Mouse (Mus musculus): ENCODE results near the gene Aldh5a1. TPM values are rescaled to one million over a fixed set of nuclear protein-coding genes. Genes with fewer than 3 reads are reported as not detected.

Aldh5a1 gene
- polyA plus RNA-seq, 1 experiment from 2014 or later: 5.3 TPM

DNA sequence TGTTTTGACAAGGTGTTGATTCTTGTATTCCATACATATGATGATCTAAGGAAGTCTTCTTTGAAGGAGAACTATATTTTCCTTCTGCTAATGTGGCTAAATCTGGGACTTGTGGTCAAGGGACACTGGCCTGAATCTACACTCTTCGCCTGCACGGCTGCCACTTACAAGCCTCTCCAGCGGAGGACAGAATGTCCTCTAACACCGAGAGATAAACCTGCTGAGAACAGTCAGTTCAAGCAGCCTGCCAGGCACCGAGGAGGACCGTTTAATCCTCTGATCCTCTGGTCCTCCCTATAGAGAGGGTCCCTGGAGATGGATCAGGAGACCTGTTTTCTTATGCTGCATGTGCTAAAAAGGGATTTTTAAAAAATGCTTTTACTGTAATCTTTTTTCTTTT, 34.0 kb downstream of the Aldh5a1 start:
- Histone ChIP-seq H3K4me3 (ENCODE audit: low read depth, low read length) (no peak overlapping the region), H3K9me3 (ENCODE audit: control insufficient read depth, low read length) (no peaks in the 10 kb centered on the region), H3K27me3 (ENCODE audit: control insufficient read depth, insufficient read depth, low read length) (no peaks in the 10 kb centered on the region), H3K36me3 (ENCODE audit: control insufficient read depth, insufficient read depth, low read length) (no peaks in the 10 kb centered on the region), H3K9ac (ENCODE audit: low read length) (no peak overlapping the region), H3K4me2 (ENCODE audit: low read depth, severe bottlenecking) (no peak overlapping the region), H3K4me1 (ENCODE audit: control insufficient read depth, insufficient read depth, low read length) (no peaks in the 10 kb centered on the region), H3K27ac (replicated peaks; ENCODE audit: low read depth, low read length) (no peak overlapping the region)
- no peak for ATAC-seq (ENCODE audit: insufficient number of reproducible peaks, low FRiP score, low TSS enrichment, low read depth)
- WGBS: 85% methylated on average over 6 of the region's 6 CpGs
- DNase-seq (ENCODE audit: low spot score): no peak

- Histone ChIP-seq H3K4me2 (ENCODE audit: low read depth, severe bottlenecking) (no peak overlapping the region), H3K9me3 (ENCODE audit: control insufficient read depth, low read length) (no peaks in the 10 kb centered on the region), H3K27ac (replicated peaks; ENCODE audit: low read depth, low read length) (no peak overlapping the region), H3K4me1 (ENCODE audit: control insufficient read depth, insufficient read depth, low read length) (no peaks in the 10 kb centered on the region), H3K9ac (ENCODE audit: low read length) (no peak overlapping the region), H3K4me3 (ENCODE audit: low read depth, low read length) (no peak overlapping the region), H3K36me3 (ENCODE audit: control insufficient read depth, insufficient read depth, low read length) (no peaks in the 10 kb centered on the region), H3K27me3 (ENCODE audit: control insufficient read depth, insufficient read depth, low read length) (no peaks in the 10 kb centered on the region)
- WGBS: 85% methylated on average over 2 of the region's 2 CpGs
- no peak for ATAC-seq (ENCODE audit: insufficient number of reproducible peaks, low FRiP score, low TSS enrichment, low read depth)
- DNase-seq (ENCODE audit: low spot score): no peak
Observed at GRCm38 (mm10) chr13:24901916-24902315, 35.5 kb downstream of the Aldh5a1 start.

GRCm38 (mm10) chr13:24893880-24894279, 43.6 kb downstream of the Aldh5a1 start:
- no peaks in the 10 kb centered on the region for H3K27me3 ChIP-seq (ENCODE audit: control insufficient read depth, insufficient read depth, low read length)
- no peaks in the 10 kb centered on the region for H3K9me3 ChIP-seq (ENCODE audit: control insufficient read depth, low read length)
- no peak overlapping the region for H3K4me2 ChIP-seq (ENCODE audit: low read depth, severe bottlenecking)
- no peak overlapping the region for H3K27ac ChIP-seq (replicated peaks; ENCODE audit: low read depth, low read length)
- no peak for DNase-seq (ENCODE audit: low spot score)
- H3K4me1 ChIP-seq (ENCODE audit: control insufficient read depth, insufficient read depth, low read length): no peaks in the 10 kb centered on the region
- no peak overlapping the region for H3K9ac ChIP-seq (ENCODE audit: low read length)
- no peak overlapping the region for H3K4me3 ChIP-seq (ENCODE audit: low read depth, low read length)
- 85% methylated on average over 2 of the region's 2 CpGs for WGBS
- no peak for ATAC-seq (ENCODE audit: insufficient number of reproducible peaks, low FRiP score, low TSS enrichment, low read depth)
- no peaks in the 10 kb centered on the region for H3K36me3 ChIP-seq (ENCODE audit: control insufficient read depth, insufficient read depth, low read length)

DNA sequence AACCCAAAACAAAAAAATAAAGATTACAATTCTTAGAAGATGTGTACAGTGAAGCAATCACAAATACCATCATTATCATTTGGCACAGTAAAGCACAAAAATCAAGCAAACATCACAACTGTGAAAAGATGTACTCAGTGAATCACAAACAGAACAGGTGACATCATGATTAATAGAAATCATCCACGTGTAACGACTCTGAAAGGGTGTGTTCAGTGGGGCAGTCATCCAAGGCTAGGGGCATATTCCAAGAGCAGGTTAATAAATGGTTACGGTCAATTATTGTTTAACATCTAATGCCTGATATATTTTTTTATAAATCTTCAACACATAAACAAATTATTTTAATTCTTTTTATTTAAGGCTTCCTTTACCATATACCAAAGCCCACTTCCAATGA, 44.9 kb downstream of the Aldh5a1 start:
- no peak overlapping the region for H3K4me3 ChIP-seq (ENCODE audit: low read depth, low read length)
- no peak overlapping the region for H3K4me2 ChIP-seq (ENCODE audit: low read depth, severe bottlenecking)
- no peak for DNase-seq (ENCODE audit: low spot score)
- no peaks in the 10 kb centered on the region for H3K36me3 ChIP-seq (ENCODE audit: control insufficient read depth, insufficient read depth, low read length)
- no peaks in the 10 kb centered on the region for H3K27me3 ChIP-seq (ENCODE audit: control insufficient read depth, insufficient read depth, low read length)
- H3K27ac ChIP-seq (replicated peaks; ENCODE audit: low read depth, low read length): no peak overlapping the region
- H3K9me3 ChIP-seq (ENCODE audit: control insufficient read depth, low read length): no peaks in the 10 kb centered on the region
- 94% methylated on average over 3 of the region's 3 CpGs for WGBS
- no peak for ATAC-seq (ENCODE audit: insufficient number of reproducible peaks, low FRiP score, low TSS enrichment, low read depth)
- H3K4me1 ChIP-seq (ENCODE audit: control insufficient read depth, insufficient read depth, low read length): no peaks in the 10 kb centered on the region
- H3K9ac ChIP-seq (ENCODE audit: low read length): no peak overlapping the region

GRCm38 (mm10) chr13:24889554-24889953, 47.9 kb downstream of the Aldh5a1 start:
- ATAC-seq (ENCODE audit: insufficient number of reproducible peaks, low FRiP score, low TSS enrichment, low read depth) (no peak), DNase-seq (ENCODE audit: low spot score) (no peak)
- H3K9me3 ChIP-seq (ENCODE audit: control insufficient read depth, low read length): no peaks in the 10 kb centered on the region
- H3K9ac ChIP-seq (ENCODE audit: low read length): no peak overlapping the region
- H3K4me2 ChIP-seq (ENCODE audit: low read depth, severe bottlenecking): no peak overlapping the region
- no peaks in the 10 kb centered on the region for H3K27me3 ChIP-seq (ENCODE audit: control insufficient read depth, insufficient read depth, low read length)
- 84% methylated on average over 1 of the region's 1 CpGs for WGBS
- no peak overlapping the region for H3K27ac ChIP-seq (replicated peaks; ENCODE audit: low read depth, low read length)
- H3K4me3 ChIP-seq (ENCODE audit: low read depth, low read length): no peak overlapping the region
- H3K4me1 ChIP-seq (ENCODE audit: control insufficient read depth, insufficient read depth, low read length): no peaks in the 10 kb centered on the region
- H3K36me3 ChIP-seq (ENCODE audit: control insufficient read depth, insufficient read depth, low read length): no peaks in the 10 kb centered on the region

- Histone ChIP-seq H3K4me3 (ENCODE audit: low read depth, low read length) (no peak overlapping the region), H3K36me3 (ENCODE audit: control insufficient read depth, insufficient read depth, low read length) (no peaks in the 10 kb centered on the region), H3K9ac (ENCODE audit: low read length) (no peak overlapping the region), H3K27me3 (ENCODE audit: control insufficient read depth, insufficient read depth, low read length) (no peaks in the 10 kb centered on the region), H3K27ac (replicated peaks; ENCODE audit: low read depth, low read length) (no peak overlapping the region), H3K4me1 (ENCODE audit: control insufficient read depth, insufficient read depth, low read length) (no peaks in the 10 kb centered on the region), H3K9me3 (ENCODE audit: control insufficient read depth, low read length) (no peaks in the 10 kb centered on the region), H3K4me2 (ENCODE audit: low read depth, severe bottlenecking) (no peak overlapping the region)
- DNase-seq (ENCODE audit: low spot score) (no peak), ATAC-seq (ENCODE audit: insufficient number of reproducible peaks, low FRiP score, low TSS enrichment, low read depth) (no peak)
- 93% methylated on average over 6 of the region's 6 CpGs for WGBS
Observed at GRCm38 (mm10) chr13:24882411-24882810, 55.0 kb downstream of the Aldh5a1 start.

DNA sequence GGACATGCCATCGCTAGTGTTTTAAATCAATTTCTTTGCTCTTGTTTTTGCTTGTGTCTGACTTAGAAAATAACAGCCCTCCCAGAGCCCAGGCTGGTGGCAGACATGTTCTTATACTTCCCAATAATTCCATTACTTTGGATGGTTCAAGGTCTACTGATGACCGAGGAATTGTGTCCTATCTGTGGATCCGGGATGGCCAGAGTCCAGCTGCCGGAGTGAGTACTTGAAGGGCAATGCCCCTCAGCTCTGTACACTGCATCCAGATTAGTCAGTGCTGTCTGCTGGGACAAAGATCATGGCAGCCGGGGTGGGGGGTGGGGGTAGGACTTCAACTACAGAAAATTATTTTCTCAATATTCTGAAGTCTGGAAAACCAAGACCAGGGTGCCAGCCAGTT, 56.8 kb downstream of the Aldh5a1 start:
- no peak for ATAC-seq (ENCODE audit: insufficient number of reproducible peaks, low FRiP score, low TSS enrichment, low read depth)
- DNase-seq (ENCODE audit: low spot score): no peak

DNA sequence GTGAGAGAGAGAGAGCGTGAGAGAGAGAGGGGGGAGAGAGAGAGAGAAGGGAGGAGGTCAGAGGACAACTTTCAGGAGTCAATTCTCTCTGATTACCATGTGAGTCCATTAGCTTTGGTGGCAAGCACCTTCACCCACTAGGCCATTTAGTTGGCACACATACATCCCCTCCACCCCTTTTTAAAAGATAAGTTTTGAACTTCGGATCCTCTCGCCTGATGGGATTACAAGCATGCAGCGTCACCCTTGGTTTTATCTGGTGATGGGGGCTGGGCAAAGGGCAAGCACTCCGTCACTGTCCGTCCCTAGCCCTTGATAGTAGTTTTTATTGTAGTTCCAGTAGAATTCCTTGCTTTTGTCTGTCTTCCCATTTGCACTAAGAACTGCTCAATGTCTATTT, 57.3 kb downstream of the Aldh5a1 start:
- H3K36me3 ChIP-seq (ENCODE audit: control insufficient read depth, insufficient read depth, low read length): no peaks in the 10 kb centered on the region
- no peak overlapping the region for H3K27ac ChIP-seq (replicated peaks; ENCODE audit: low read depth, low read length)
- no peaks in the 10 kb centered on the region for H3K27me3 ChIP-seq (ENCODE audit: control insufficient read depth, insufficient read depth, low read length)
- H3K9me3 ChIP-seq (ENCODE audit: control insufficient read depth, low read length): no peaks in the 10 kb centered on the region
- no peaks in the 10 kb centered on the region for H3K4me1 ChIP-seq (ENCODE audit: control insufficient read depth, insufficient read depth, low read length)
- WGBS: 86% methylated on average over 6 of the region's 6 CpGs
- H3K4me2 ChIP-seq (ENCODE audit: low read depth, severe bottlenecking): no peak overlapping the region
- ATAC-seq (ENCODE audit: insufficient number of reproducible peaks, low FRiP score, low TSS enrichment, low read depth) (no peak), DNase-seq (ENCODE audit: low spot score) (no peak)
- H3K9ac ChIP-seq (ENCODE audit: low read length): no peak overlapping the region
- H3K4me3 ChIP-seq (ENCODE audit: low read depth, low read length): no peak overlapping the region

More for the DNA sequence above, 56.8 kb downstream of the Aldh5a1 start:
- Histone ChIP-seq H3K4me2 (ENCODE audit: low read depth, severe bottlenecking) (no peak overlapping the region), H3K4me1 (ENCODE audit: control insufficient read depth, insufficient read depth, low read length) (no peaks in the 10 kb centered on the region), H3K27me3 (ENCODE audit: control insufficient read depth, insufficient read depth, low read length) (no peaks in the 10 kb centered on the region), H3K36me3 (ENCODE audit: control insufficient read depth, insufficient read depth, low read length) (no peaks in the 10 kb centered on the region), H3K9ac (ENCODE audit: low read length) (no peak overlapping the region), H3K9me3 (ENCODE audit: control insufficient read depth, low read length) (no peaks in the 10 kb centered on the region), H3K27ac (replicated peaks; ENCODE audit: low read depth, low read length) (no peak overlapping the region), H3K4me3 (ENCODE audit: low read depth, low read length) (no peak overlapping the region)
- WGBS: 92% methylated on average over 5 of the region's 5 CpGs

DNA sequence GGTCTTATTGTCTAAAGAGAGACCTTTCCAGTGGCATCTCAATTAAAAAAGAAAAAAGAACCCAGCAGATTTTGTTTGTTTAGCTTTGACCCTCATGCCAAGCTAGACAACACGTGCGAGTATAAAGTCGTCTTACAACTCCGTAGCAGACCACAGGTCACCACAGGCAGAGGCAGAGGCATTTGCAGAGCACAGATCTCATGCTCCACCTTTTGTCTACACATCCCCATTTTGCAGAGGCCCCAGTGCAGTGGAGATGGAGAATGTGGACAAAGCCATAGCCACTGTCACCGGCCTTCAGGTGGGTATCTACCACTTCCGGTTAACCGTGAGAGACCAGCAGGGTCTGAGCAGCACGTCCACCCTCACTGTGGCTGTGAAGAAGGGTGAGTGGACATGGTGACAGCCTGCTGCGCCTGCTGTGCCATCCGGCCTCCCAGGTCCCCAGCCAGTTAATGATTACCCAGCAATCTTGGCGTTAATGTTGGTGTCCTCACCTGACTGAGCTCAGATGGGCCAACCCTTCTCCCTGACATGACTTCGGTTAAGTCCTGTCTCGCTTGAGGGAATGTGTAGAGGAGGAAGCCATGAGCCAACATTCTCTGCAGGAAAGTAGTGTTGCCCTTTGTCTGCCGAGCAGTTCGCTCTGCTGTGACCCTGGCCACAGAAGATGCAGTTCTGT, 58.0 kb downstream of the Aldh5a1 start:
- no peak for ATAC-seq (ENCODE audit: insufficient number of reproducible peaks, low FRiP score, low TSS enrichment, low read depth)
- no peaks in the 10 kb centered on the region for H3K36me3 ChIP-seq (ENCODE audit: control insufficient read depth, insufficient read depth, low read length)

More for the DNA sequence above, 58.0 kb downstream of the Aldh5a1 start:
- H3K4me2 ChIP-seq (ENCODE audit: low read depth, severe bottlenecking): no peak overlapping the region
- H3K9ac ChIP-seq (ENCODE audit: low read length): no peak overlapping the region
- DNase-seq (ENCODE audit: low spot score): no peak
- no peaks in the 10 kb centered on the region for H3K27me3 ChIP-seq (ENCODE audit: control insufficient read depth, insufficient read depth, low read length)
- 91% methylated on average over 15 of the region's 15 CpGs for WGBS
- H3K27ac ChIP-seq (replicated peaks; ENCODE audit: low read depth, low read length): no peak overlapping the region
- no peak overlapping the region for H3K4me3 ChIP-seq (ENCODE audit: low read depth, low read length)
- no peaks in the 10 kb centered on the region for H3K9me3 ChIP-seq (ENCODE audit: control insufficient read depth, low read length)
- no peaks in the 10 kb centered on the region for H3K4me1 ChIP-seq (ENCODE audit: control insufficient read depth, insufficient read depth, low read length)
